Mouse (Mus musculus): ENCODE results near the gene Olfr463. TPM values are rescaled to one million over a fixed set of nuclear protein-coding genes. Genes with fewer than 3 reads are reported as not detected.
"Not testable (repeated sequence)": the region's sequence is repeated elsewhere in the genome, so short reads cannot be mapped to it uniquely, and the experiment has no call there.

The Olfr463 gene
- polyA plus RNA-seq, 1 experiment from 2014 or later, result not detected

- WGBS, result 73% methylated on average over 5 of the region's 5 CpGs
- no peak overlapping the region for H3K4me3 ChIP-seq (ENCODE audit: low read length)
- H3K9me3 ChIP-seq (ENCODE audit: control insufficient read depth, low read length), result no peaks in the 10 kb centered on the region
- H3K36me3 ChIP-seq (ENCODE audit: control insufficient read depth, insufficient read depth, low read length), result no peaks in the 10 kb centered on the region
- H3K4me2 ChIP-seq (replicated peaks; ENCODE audit: low read depth, low read length), result no peak overlapping the region
- no peak for ATAC-seq (ENCODE audit: low FRiP score, low TSS enrichment)
- no peak overlapping the region for H3K9ac ChIP-seq (ENCODE audit: low read depth, low read length)
- no peaks in the 10 kb centered on the region for H3K4me1 ChIP-seq (ENCODE audit: control insufficient read depth, insufficient read depth, low read length)
- no peaks in the 10 kb centered on the region for H3K27me3 ChIP-seq (ENCODE audit: control insufficient read depth, insufficient read depth, low read length)
- no peak overlapping the region for H3K27ac ChIP-seq (ENCODE audit: low read depth, low read length)
Measured at GRCm38 (mm10) chr11:87884856-87885255, 12.3 kb downstream of the Olfr463 start.

- Histone ChIP-seq H3K4me1 (ENCODE audit: control insufficient read depth, insufficient read depth, low read length) (no peaks in the 10 kb centered on the region), H3K27ac (ENCODE audit: low read depth, low read length) (no peak overlapping the region), H3K9ac (ENCODE audit: low read depth, low read length) (no peak overlapping the region), H3K36me3 (ENCODE audit: control insufficient read depth, insufficient read depth, low read length) (no peaks in the 10 kb centered on the region), H3K4me2 (replicated peaks; ENCODE audit: low read depth, low read length) (no peak overlapping the region), H3K9me3 (ENCODE audit: control insufficient read depth, low read length) (no peaks in the 10 kb centered on the region), H3K27me3 (ENCODE audit: control insufficient read depth, insufficient read depth, low read length) (no peaks in the 10 kb centered on the region), H3K4me3 (ENCODE audit: low read length) (no peak overlapping the region)
- no peak for ATAC-seq (ENCODE audit: low FRiP score, low TSS enrichment)
- WGBS, result 43% methylated on average over 5 of the region's 5 CpGs
Measured at GRCm38 (mm10) chr11:87883493-87883892, 13.7 kb downstream of the Olfr463 start.

- no peak for ATAC-seq (ENCODE audit: low FRiP score, low TSS enrichment)
- 65% methylated on average over 4 of the region's 4 CpGs for WGBS
- H3K36me3 ChIP-seq (ENCODE audit: control insufficient read depth, insufficient read depth, low read length), result no peaks in the 10 kb centered on the region
Measured at GRCm38 (mm10) chr11:87881714-87882113, 15.5 kb downstream of the Olfr463 start.

GRCm38 (mm10) chr11:87879826-87880225 lies 17.4 kb downstream of the Olfr463 start:
- H3K4me1 ChIP-seq (ENCODE audit: control insufficient read depth, insufficient read depth, low read length), result no peaks in the 10 kb centered on the region
- WGBS, result 44% methylated on average over 9 of the region's 9 CpGs
- no peak overlapping the region for H3K9ac ChIP-seq (ENCODE audit: low read depth, low read length)
- no peaks in the 10 kb centered on the region for H3K36me3 ChIP-seq (ENCODE audit: control insufficient read depth, insufficient read depth, low read length)
- 0 out of 2 replicates have a peak, but pooled peaks cover 2% of the 10 kb centered on the region for H3K27me3 ChIP-seq (ENCODE audit: control insufficient read depth, insufficient read depth, low read length)
- H3K4me2 ChIP-seq (replicated peaks; ENCODE audit: low read depth, low read length), result no peak overlapping the region
- H3K9me3 ChIP-seq (ENCODE audit: control insufficient read depth, low read length), result no peaks in the 10 kb centered on the region
- H3K4me3 ChIP-seq (ENCODE audit: low read length), result no peak overlapping the region
- H3K27ac ChIP-seq (ENCODE audit: low read depth, low read length), result no peak overlapping the region
- ATAC-seq (ENCODE audit: low FRiP score, low TSS enrichment), result no peak

More at GRCm38 (mm10) chr11:87881714-87882113, 15.5 kb downstream of the Olfr463 start:
- Histone ChIP-seq H3K4me1 (ENCODE audit: control insufficient read depth, insufficient read depth, low read length) (no peaks in the 10 kb centered on the region), H3K4me2 (replicated peaks; ENCODE audit: low read depth, low read length) (no peak overlapping the region), H3K9me3 (ENCODE audit: control insufficient read depth, low read length) (no peaks in the 10 kb centered on the region), H3K27me3 (ENCODE audit: control insufficient read depth, insufficient read depth, low read length) (no peaks in the 10 kb centered on the region), H3K27ac (ENCODE audit: low read depth, low read length) (no peak overlapping the region), H3K9ac (ENCODE audit: low read depth, low read length) (no peak overlapping the region), H3K4me3 (ENCODE audit: low read length) (no peak overlapping the region)

GRCm38 (mm10) chr11:87875436-87875835 lies 21.8 kb downstream of the Olfr463 start, which contains the start of gene Epx:
Gene Epx, minus strand, starts transcription at chr11:87875536.
- H3K9me3 ChIP-seq (ENCODE audit: control insufficient read depth, low read length), result no peaks in the 10 kb centered on the region
- no peaks in the 10 kb centered on the region for H3K36me3 ChIP-seq (ENCODE audit: control insufficient read depth, insufficient read depth, low read length)
- no peak within 1 kb of the TSS for H3K27ac ChIP-seq (ENCODE audit: low read depth, low read length)
- H3K27me3 ChIP-seq (ENCODE audit: control insufficient read depth, insufficient read depth, low read length), result 0 out of 2 replicates have a peak, but pooled peaks cover 2% of the 10 kb centered on the region
- 85% methylated on average over 6 of the region's 6 CpGs for WGBS
- no peak within 1 kb of the TSS for H3K4me3 ChIP-seq (ENCODE audit: low read length)
- no peak for ATAC-seq (ENCODE audit: low FRiP score, low TSS enrichment)
- H3K9ac ChIP-seq (ENCODE audit: low read depth, low read length), result no peak within 1 kb of the TSS
- H3K4me1 ChIP-seq (ENCODE audit: control insufficient read depth, insufficient read depth, low read length), result 0 out of 2 replicates have a peak, but pooled peaks cover 4% of the 10 kb centered on the region
- H3K4me2 ChIP-seq (replicated peaks; ENCODE audit: low read depth, low read length), result no peak within 1 kb of the TSS

- no peak for ATAC-seq (ENCODE audit: low FRiP score, low TSS enrichment)
- 46% methylated on average over 8 of the region's 8 CpGs for WGBS
- no peak overlapping the region for H3K4me2 ChIP-seq (replicated peaks; ENCODE audit: low read depth, low read length)
Measured at GRCm38 (mm10) chr11:87871766-87872165, 25.4 kb downstream of the Olfr463 start.

GRCm38 (mm10) chr11:87870096-87870495 lies 27.1 kb downstream of the Olfr463 start:
- H3K9ac ChIP-seq (ENCODE audit: low read depth, low read length), result no peak overlapping the region
- no peak overlapping the region for H3K4me3 ChIP-seq (ENCODE audit: low read length)
- H3K36me3 ChIP-seq (ENCODE audit: control insufficient read depth, insufficient read depth, low read length), result no peaks in the 10 kb centered on the region
- no peaks in the 10 kb centered on the region for H3K27me3 ChIP-seq (ENCODE audit: control insufficient read depth, insufficient read depth, low read length)
- H3K4me2 ChIP-seq (replicated peaks; ENCODE audit: low read depth, low read length), result no peak overlapping the region
- 74% methylated on average over 2 of the region's 2 CpGs for WGBS
- H3K27ac ChIP-seq (ENCODE audit: low read depth, low read length), result no peak overlapping the region
- no peaks in the 10 kb centered on the region for H3K9me3 ChIP-seq (ENCODE audit: control insufficient read depth, low read length)
- ATAC-seq (ENCODE audit: low FRiP score, low TSS enrichment), result no peak
- 0 out of 2 replicates have a peak, but pooled peaks cover 4% of the 10 kb centered on the region for H3K4me1 ChIP-seq (ENCODE audit: control insufficient read depth, insufficient read depth, low read length)

More at GRCm38 (mm10) chr11:87871766-87872165, 25.4 kb downstream of the Olfr463 start:
- Histone ChIP-seq H3K4me3 (ENCODE audit: low read length) (no peak overlapping the region), H3K9me3 (ENCODE audit: control insufficient read depth, low read length) (no peaks in the 10 kb centered on the region), H3K4me1 (ENCODE audit: control insufficient read depth, insufficient read depth, low read length) (0 out of 2 replicates have a peak, but pooled peaks cover 4% of the 10 kb centered on the region), H3K36me3 (ENCODE audit: control insufficient read depth, insufficient read depth, low read length) (no peaks in the 10 kb centered on the region), H3K9ac (ENCODE audit: low read depth, low read length) (no peak overlapping the region), H3K27ac (ENCODE audit: low read depth, low read length) (no peak overlapping the region), H3K27me3 (ENCODE audit: control insufficient read depth, insufficient read depth, low read length) (0 out of 2 replicates have a peak, but pooled peaks cover 2% of the 10 kb centered on the region)

GRCm38 (mm10) chr11:87866891-87867290 lies 30.3 kb downstream of the Olfr463 start:
- not testable (repeated sequence) for H3K4me3 ChIP-seq (ENCODE audit: low read length); H3K4me1 ChIP-seq (ENCODE audit: control insufficient read depth, insufficient read depth, low read length); H3K4me2 ChIP-seq (replicated peaks; ENCODE audit: low read depth, low read length); H3K27ac ChIP-seq (ENCODE audit: low read depth, low read length); H3K9ac ChIP-seq (ENCODE audit: low read depth, low read length); H3K27me3 ChIP-seq (ENCODE audit: control insufficient read depth, insufficient read depth, low read length); ATAC-seq (ENCODE audit: low FRiP score, low TSS enrichment); H3K9me3 ChIP-seq (ENCODE audit: control insufficient read depth, low read length); H3K36me3 ChIP-seq (ENCODE audit: control insufficient read depth, insufficient read depth, low read length)
- 90% methylated on average over 1 of the region's 2 CpGs for WGBS

- H3K36me3 ChIP-seq (ENCODE audit: control insufficient read depth, insufficient read depth, low read length), result peaks cover 33% of the 10 kb centered on the region
- no peak overlapping the region for H3K4me3 ChIP-seq (ENCODE audit: low read length)
- H3K27ac ChIP-seq (ENCODE audit: low read depth, low read length), result no peak overlapping the region
- H3K27me3 ChIP-seq (ENCODE audit: control insufficient read depth, insufficient read depth, low read length), result no peaks in the 10 kb centered on the region
- H3K4me1 ChIP-seq (ENCODE audit: control insufficient read depth, insufficient read depth, low read length), result no peaks in the 10 kb centered on the region
- no peak for ATAC-seq (ENCODE audit: low FRiP score, low TSS enrichment)
- no peak overlapping the region for H3K9ac ChIP-seq (ENCODE audit: low read depth, low read length)
- 89% methylated on average over 13 of the region's 13 CpGs for WGBS
- no peak overlapping the region for H3K4me2 ChIP-seq (replicated peaks; ENCODE audit: low read depth, low read length)
- H3K9me3 ChIP-seq (ENCODE audit: control insufficient read depth, low read length), result no peaks in the 10 kb centered on the region
Measured at GRCm38 (mm10) chr11:87862805-87863204, 34.4 kb downstream of the Olfr463 start.
